Mouse (Mus musculus) macrophage (primary cell): ENCODE measurements around the gene Ptprn2. TPM values are rescaled to one million over a fixed set of nuclear protein-coding genes. Genes with fewer than 3 reads are reported as not detected.

Source experiments
- H3K27ac ChIP-seq: fragments of 350-480 bp; formaldehyde crosslinking; 2 replicates; pipeline ENCODE4 v1.9.0; 2021
- H3K36me3 ChIP-seq: fragments of 350-480 bp; formaldehyde crosslinking; 2 replicates; pipeline ENCODE4 v1.9.0; 2021; ENCODE audit errors: inconsistent target
- H3K4me3 ChIP-seq: fragments of 350-480 bp; formaldehyde crosslinking; 2 replicates; pipeline ENCODE4 v1.9.0; 2021; ENCODE audit errors: inconsistent target
- H3K79me2 ChIP-seq: fragments of 350-480 bp; formaldehyde crosslinking; 2 replicates; pipeline ENCODE4 v1.9.0; 2021; ENCODE audit errors: inconsistent target
- WGBS: methylation state at CpG from one replicate; pipeline ENCODE4 v1.1.7; 2026; ENCODE audit warnings: inconsistent platforms; ENCODE audit not compliant: missing documents; 5-methylcytosine and 5-hydroxymethylcytosine counted together
- polyA plus RNA-seq: library from polyadenylated mRNA; stranded (reverse); fragments of 250-400 nt; gene quantifications from 3 replicates; pipeline ENCODE4 v1.2.4, GENCODE M21; 2018; ENCODE audit warnings: inconsistent platforms

The Ptprn2 gene
- polyA plus RNA-seq, 1 experiment from 2014 or later, result 0.06 TPM

GRCm38 (mm10) chr12:116919691-116920526 is 434.4 kb downstream of the Ptprn2 start:
- 86% methylated on average over 21 of the region's 22 CpGs for WGBS
- no peaks in the 10 kb centered on the region for H3K36me3 ChIP-seq
- no peak overlapping the region for H3K4me3 ChIP-seq
- no peak overlapping the region for H3K27ac ChIP-seq
- no peaks in the 10 kb centered on the region for H3K79me2 ChIP-seq

DNA sequence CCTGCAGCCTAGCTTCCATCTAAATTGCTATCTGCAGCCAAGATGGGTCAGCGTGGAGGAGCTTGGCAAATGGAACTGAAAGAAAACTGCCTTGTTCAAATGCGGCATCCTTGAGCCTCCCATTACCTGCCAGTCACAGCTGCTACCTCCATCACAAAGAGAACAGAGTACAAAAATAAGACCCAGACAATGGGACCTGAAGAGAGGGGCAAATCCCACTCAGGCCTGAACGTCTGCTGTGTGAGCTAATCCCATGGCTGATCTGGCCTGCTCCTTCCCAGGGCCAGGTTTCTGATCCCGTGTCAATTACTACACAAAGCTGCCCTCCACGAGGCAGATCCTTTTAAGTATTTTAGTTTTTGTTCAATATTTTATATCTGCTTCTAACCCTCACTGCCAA is 441.6 kb downstream of the Ptprn2 start:
- Histone ChIP-seq H3K4me3 (no peak overlapping the region), H3K79me2 (no peaks in the 10 kb centered on the region), H3K27ac (no peak overlapping the region), H3K36me3 (no peaks in the 10 kb centered on the region)
- WGBS, result 81% methylated on average over 5 of the region's 5 CpGs

- H3K36me3 ChIP-seq, result no peaks in the 10 kb centered on the region
- H3K27ac ChIP-seq, result no peak overlapping the region
- H3K4me3 ChIP-seq, result no peak overlapping the region
- 100% methylated on average over 1 of the region's 1 CpGs for WGBS
- H3K79me2 ChIP-seq, result no peaks in the 10 kb centered on the region
Observed at GRCm38 (mm10) chr12:116927516-116927915, 442.0 kb downstream of the Ptprn2 start.

DNA sequence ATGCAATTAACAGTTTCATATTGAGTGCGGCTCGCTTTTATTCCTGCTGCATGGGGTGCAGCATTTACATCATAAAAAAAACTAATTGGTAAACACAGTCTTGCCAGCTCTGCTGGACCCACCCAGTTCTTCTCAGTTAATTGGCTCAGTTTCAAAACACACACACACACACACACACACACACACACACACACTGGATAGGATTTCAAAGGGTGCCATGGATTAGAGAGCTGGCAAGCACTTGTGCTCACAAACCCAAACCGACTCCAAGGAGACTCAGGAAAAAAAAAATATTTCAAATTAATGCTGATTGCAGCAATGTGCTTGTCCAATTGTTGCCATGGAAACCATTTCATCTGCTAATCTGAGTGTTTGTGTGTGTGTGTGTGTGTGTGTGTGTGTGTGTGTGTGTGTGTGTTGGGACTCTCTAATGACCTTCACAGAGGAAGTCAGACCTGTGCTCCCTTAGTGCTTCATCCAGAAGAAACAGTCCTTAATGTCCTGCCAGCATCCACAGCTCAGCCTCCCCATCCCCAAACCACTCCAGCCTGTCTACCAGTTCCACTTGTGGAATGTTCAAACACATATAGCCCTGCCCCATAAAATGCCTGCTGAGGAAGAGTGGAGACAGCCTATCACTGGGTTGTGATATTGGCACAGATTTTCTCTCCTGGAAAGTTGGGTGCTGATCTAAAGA is 452.8 kb downstream of the Ptprn2 start:
- no peak overlapping the region for H3K4me3 ChIP-seq
- H3K36me3 ChIP-seq, result no peaks in the 10 kb centered on the region
- WGBS, result 85% methylated on average over 2 of the region's 3 CpGs
- no peaks in the 10 kb centered on the region for H3K79me2 ChIP-seq
- H3K27ac ChIP-seq, result no peak overlapping the region

- H3K79me2 ChIP-seq, result no peaks in the 10 kb centered on the region
- no peaks in the 10 kb centered on the region for H3K36me3 ChIP-seq
- no peak overlapping the region for H3K27ac ChIP-seq
- H3K4me3 ChIP-seq, result no peak overlapping the region
- 89% methylated on average over 5 of the region's 5 CpGs for WGBS
Observed at GRCm38 (mm10) chr12:116943883-116944282, 458.4 kb downstream of the Ptprn2 start.

GRCm38 (mm10) chr12:116948151-116948928 is 462.8 kb downstream of the Ptprn2 start:
- no peak overlapping the region for H3K27ac ChIP-seq
- no peaks in the 10 kb centered on the region for H3K79me2 ChIP-seq
- no peaks in the 10 kb centered on the region for H3K36me3 ChIP-seq
- H3K4me3 ChIP-seq, result no peak overlapping the region
- WGBS, result 83% methylated on average over 2 of the region's 4 CpGs

GRCm38 (mm10) chr12:116949726-116950125 is 464.2 kb downstream of the Ptprn2 start:
- 78% methylated on average over 3 of the region's 3 CpGs for WGBS
- no peaks in the 10 kb centered on the region for H3K79me2 ChIP-seq
- no peak overlapping the region for H3K4me3 ChIP-seq
- H3K27ac ChIP-seq, result no peak overlapping the region
- no peaks in the 10 kb centered on the region for H3K36me3 ChIP-seq

GRCm38 (mm10) chr12:116952452-116953205 is 467.1 kb downstream of the Ptprn2 start:
- no peaks in the 10 kb centered on the region for H3K79me2 ChIP-seq
- H3K36me3 ChIP-seq, result no peaks in the 10 kb centered on the region
- 89% methylated on average over 13 of the region's 13 CpGs for WGBS
- no peak overlapping the region for H3K4me3 ChIP-seq
- no peak overlapping the region for H3K27ac ChIP-seq

GRCm38 (mm10) chr12:116959164-116959563 is 473.6 kb downstream of the Ptprn2 start:
- no peak overlapping the region for H3K4me3 ChIP-seq
- WGBS, result 95% methylated on average over 2 of the region's 2 CpGs
- no peaks in the 10 kb centered on the region for H3K79me2 ChIP-seq
- H3K36me3 ChIP-seq, result no peaks in the 10 kb centered on the region
- no peak overlapping the region for H3K27ac ChIP-seq

- H3K36me3 ChIP-seq, result no peaks in the 10 kb centered on the region
- no peak overlapping the region for H3K4me3 ChIP-seq
- no peak overlapping the region for H3K27ac ChIP-seq
- WGBS, result 89% methylated on average over 1 of the region's 1 CpGs
- H3K79me2 ChIP-seq, result no peaks in the 10 kb centered on the region
Observed at GRCm38 (mm10) chr12:116963906-116964305, 478.4 kb downstream of the Ptprn2 start.

- Histone ChIP-seq H3K36me3 (no peaks in the 10 kb centered on the region), H3K27ac (no peak overlapping the region), H3K4me3 (no peak overlapping the region), H3K79me2 (no peaks in the 10 kb centered on the region)
- 71% methylated on average over 8 of the region's 8 CpGs for WGBS
Observed at GRCm38 (mm10) chr12:116968215-116968939, 482.9 kb downstream of the Ptprn2 start.

GRCm38 (mm10) chr12:116975547-116975946 is 490.0 kb downstream of the Ptprn2 start:
- Histone ChIP-seq H3K79me2 (no peaks in the 10 kb centered on the region), H3K4me3 (no peak overlapping the region), H3K36me3 (no peaks in the 10 kb centered on the region), H3K27ac (no peak overlapping the region)
- 92% methylated on average over 5 of the region's 5 CpGs for WGBS

GRCm38 (mm10) chr12:116976981-116977380 is 491.5 kb downstream of the Ptprn2 start:
- 81% methylated on average over 6 of the region's 6 CpGs for WGBS
- H3K27ac ChIP-seq, result no peak overlapping the region
- H3K4me3 ChIP-seq, result no peak overlapping the region
- no peaks in the 10 kb centered on the region for H3K36me3 ChIP-seq
- no peaks in the 10 kb centered on the region for H3K79me2 ChIP-seq

GRCm38 (mm10) chr12:116978201-116978600 is 492.7 kb downstream of the Ptprn2 start:
- 82% methylated on average over 6 of the region's 6 CpGs for WGBS
- H3K36me3 ChIP-seq, result no peaks in the 10 kb centered on the region
- H3K79me2 ChIP-seq, result no peaks in the 10 kb centered on the region
- H3K4me3 ChIP-seq, result no peak overlapping the region
- no peak overlapping the region for H3K27ac ChIP-seq
